Mouse (Mus musculus) G1E (cell line): ENCODE results near the gene Phc2.

Experiments
- CTCF ChIP-seq: IDR thresholded peaks from 2 replicates; pipeline ENCODE4 v1.5.1; 2012; ENCODE audit warnings: low read depth, low read length, inconsistent platforms, mixed read lengths
- POLR2AphosphoS5 ChIP-seq: IDR thresholded peaks from 2 replicates; pipeline ENCODE4 v1.6.1; 2012; ENCODE audit warnings: low read depth, low read length, inconsistent platforms; ENCODE audit not compliant: insufficient replicate concordance
- TAL1 ChIP-seq: conservative IDR thresholded peaks from 2 replicates; pipeline ENCODE4 v1.6.1; 2012; ENCODE audit warnings: low read depth, low read length, inconsistent platforms, mixed read lengths

DNA sequence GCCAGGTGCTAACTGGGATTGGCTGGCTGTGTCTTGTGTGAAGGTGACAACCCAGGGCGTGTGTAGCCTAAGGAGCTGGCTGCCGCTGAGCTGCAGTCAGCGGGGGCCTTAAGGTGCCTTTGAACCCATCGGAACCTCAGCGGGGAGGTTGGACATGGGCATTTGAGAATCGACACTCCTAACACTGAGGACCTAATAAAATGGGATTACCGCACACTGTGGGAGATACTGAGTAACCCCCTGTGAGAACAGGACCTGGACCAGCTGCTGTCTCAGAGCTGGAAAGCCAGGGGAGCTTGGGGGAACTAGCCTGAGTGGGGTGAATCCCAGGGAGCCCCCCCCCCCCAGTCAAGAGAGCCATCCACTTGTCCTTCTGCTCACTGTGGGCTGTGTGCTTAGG is 99.1 kb downstream of the Phc2 start:
- no peak for TF ChIP-seq TAL1
- no peak for TF ChIP-seq CTCF
- TF ChIP-seq POLR2AphosphoS5 = no peak
